Mouse (Mus musculus) lung, embryonic 16.5 days (tissue): ENCODE results near the gene Stx11. TPM values are rescaled to one million over a fixed set of nuclear protein-coding genes. Genes with fewer than 3 reads are reported as not detected.
"Not testable (repeated sequence)": the region's sequence is repeated elsewhere in the genome, so short reads cannot be mapped to it uniquely, and the experiment has no call there.

Experiments
- ATAC-seq: fragments of 200-750 bp; cut with Nextera tagmentation; 2 replicates; pipeline ENCODE4 v1.8.0; 2017; ENCODE audit warnings: low read depth, mild to moderate bottlenecking, moderate library complexity
- H3K27ac ChIP-seq: fragments of 300-500 bp; sonication (generic); 2 replicates; pipeline ENCODE4 v1.5.1; 2014; ENCODE audit warnings: mild to moderate bottlenecking, control low read depth, low read length
- H3K27me3 ChIP-seq: fragments of 300-500 bp; sonication (generic); 2 replicates; pipeline ENCODE4 v1.6.1; 2014; ENCODE audit warnings: low read depth, low read length, mixed read lengths; ENCODE audit not compliant: control insufficient read depth, insufficient read depth
- H3K36me3 ChIP-seq: fragments of 300-500 bp; sonication (generic); 2 replicates; pipeline ENCODE4 v1.6.1; 2014; ENCODE audit warnings: low read length; ENCODE audit not compliant: control insufficient read depth, insufficient read depth
- H3K4me1 ChIP-seq: fragments of 300-500 bp; sonication (generic); replicated peaks from 2 replicates; pipeline ENCODE4 v1.6.1; 2014; ENCODE audit warnings: low read length, mixed read lengths; ENCODE audit not compliant: control insufficient read depth, insufficient read depth
- H3K4me2 ChIP-seq: fragments of 300-500 bp; sonication (generic); 2 replicates; pipeline ENCODE4 v1.6.1; 2014; ENCODE audit warnings: low read depth, low read length, control low read depth
- H3K4me3 ChIP-seq: fragments of 300-500 bp; sonication (generic); 2 replicates; pipeline ENCODE4 v1.5.1; 2014; ENCODE audit warnings: mild to moderate bottlenecking, low read length, control low read depth
- H3K9ac ChIP-seq: fragments of 300-500 bp; sonication (generic); 2 replicates; pipeline ENCODE4 v1.6.1; 2014; ENCODE audit warnings: low read length, control low read depth
- H3K9me3 ChIP-seq: fragments of 300-500 bp; sonication (generic); 2 replicates; pipeline ENCODE4 v1.6.1; 2016; ENCODE audit warnings: low read length; ENCODE audit not compliant: control insufficient read depth
- WGBS: fragments of 180-500 bp; shearing (Covaris S2); extraction: QIAGEN DNeasy Blood & Tissue Kit; methylation state at CpG from one replicate; pipeline ENCODE4 v1.1.7; 2014; 5-methylcytosine and 5-hydroxymethylcytosine counted together
- polyA plus RNA-seq: library from polyadenylated mRNA; unstranded; fragments of >200 nt; fragmentation: Nextera tagmentation; extraction: Ambion mirVana; gene quantifications from 2 replicates; pipeline ENCODE4 v1.2.1, GENCODE M21; 2015

Gene Stx11
- polyA plus RNA-seq, 1 experiment from 2014 or later: 2.7 TPM

- peak overlapping the region; percentile 78 for H3K4me3 ChIP-seq
- H3K27ac ChIP-seq: no peak overlapping the region
- H3K27me3 ChIP-seq: peaks cover 3% of the 10 kb centered on the region; the same call in 1 of the 2 replicates
- H3K36me3 ChIP-seq: no peaks in the 10 kb centered on the region
- H3K9me3 ChIP-seq: 0 out of 2 replicates have a peak, but pooled peaks cover 2% of the 10 kb centered on the region
- 6% methylated on average over 29 of the region's 29 CpGs for WGBS
- peak overlapping the region; percentile 71 for H3K9ac ChIP-seq
- ATAC-seq: no peak; the same call in 1 of the 2 replicates
- H3K4me2 ChIP-seq: peak overlapping the region; percentile 96
- H3K4me1 ChIP-seq: 0 out of 2 replicates have a peak, but pooled peaks cover 5% of the 10 kb centered on the region
Observed at GRCm38 (mm10) chr10:12963362-12964147, 543 bp downstream of the Stx11 start.

GRCm38 (mm10) chr10:12962238-12962637, 1.9 kb downstream of the Stx11 start:
- no peaks in the 10 kb centered on the region for H3K36me3 ChIP-seq
- 0 out of 2 replicates have a peak, but pooled peaks cover 2% of the 10 kb centered on the region for H3K9me3 ChIP-seq
- H3K27ac ChIP-seq: no peak overlapping the region
- 0 out of 2 replicates have a peak, but pooled peaks cover 5% of the 10 kb centered on the region for H3K4me1 ChIP-seq
- H3K27me3 ChIP-seq: peaks cover 3% of the 10 kb centered on the region; the same call in 1 of the 2 replicates
- ATAC-seq: no peak
- H3K4me2 ChIP-seq: no peak overlapping the region
- H3K4me3 ChIP-seq: no peak overlapping the region
- H3K9ac ChIP-seq: no peak overlapping the region

GRCm38 (mm10) chr10:12961546-12961945, 2.6 kb downstream of the Stx11 start:
- ATAC-seq: no peak
- Histone ChIP-seq H3K9me3 (0 out of 2 replicates have a peak, but pooled peaks cover 2% of the 10 kb centered on the region), H3K9ac (no peak overlapping the region), H3K4me2 (no peak overlapping the region), H3K27ac (no peak overlapping the region), H3K4me1 (0 out of 2 replicates have a peak, but pooled peaks cover 5% of the 10 kb centered on the region), H3K27me3 (peaks cover 3% of the 10 kb centered on the region; the same call in 1 of the 2 replicates), H3K4me3 (no peak overlapping the region), H3K36me3 (no peaks in the 10 kb centered on the region)
- WGBS: 69% methylated on average over 8 of the region's 8 CpGs

- Histone ChIP-seq H3K27me3 (no peaks in the 10 kb centered on the region), H3K36me3 (no peaks in the 10 kb centered on the region), H3K9ac (no peak overlapping the region), H3K9me3 (0 out of 2 replicates have a peak, but pooled peaks cover 2% of the 10 kb centered on the region), H3K27ac (no peak overlapping the region), H3K4me1 (no peaks in the 10 kb centered on the region), H3K4me3 (no peak overlapping the region), H3K4me2 (no peak overlapping the region)
- 66% methylated on average over 4 of the region's 4 CpGs for WGBS
- ATAC-seq: no peak
Observed at GRCm38 (mm10) chr10:12957271-12957670, 6.8 kb downstream of the Stx11 start.

GRCm38 (mm10) chr10:12955831-12956230, 8.3 kb downstream of the Stx11 start:
- WGBS: 34% methylated on average over 1 of the region's 1 CpGs
- H3K27me3 ChIP-seq: no peaks in the 10 kb centered on the region
- no peak overlapping the region for H3K4me2 ChIP-seq
- no peaks in the 10 kb centered on the region for H3K36me3 ChIP-seq
- no peak overlapping the region for H3K9ac ChIP-seq
- H3K4me1 ChIP-seq: no peaks in the 10 kb centered on the region
- ATAC-seq: no peak
- H3K9me3 ChIP-seq: 0 out of 2 replicates have a peak, but pooled peaks cover 2% of the 10 kb centered on the region
- H3K27ac ChIP-seq: no peak overlapping the region
- H3K4me3 ChIP-seq: no peak overlapping the region

- H3K36me3 ChIP-seq, H3K4me3 ChIP-seq, H3K27me3 ChIP-seq, ATAC-seq, H3K9ac ChIP-seq, H3K4me2 ChIP-seq, H3K27ac ChIP-seq, H3K9me3 ChIP-seq, H3K4me1 ChIP-seq: not testable (repeated sequence)
- WGBS: 53% methylated on average over 4 of the region's 4 CpGs
Observed at GRCm38 (mm10) chr10:12951358-12951757, 12.7 kb downstream of the Stx11 start.

- WGBS: 58% methylated on average over 7 of the region's 7 CpGs
- no peak for ATAC-seq
Observed at GRCm38 (mm10) chr10:12949299-12949698, 14.8 kb downstream of the Stx11 start.

GRCm38 (mm10) chr10:12947606-12948005, 16.5 kb downstream of the Stx11 start:
- Histone ChIP-seq H3K36me3 (no peaks in the 10 kb centered on the region), H3K27ac (no peak overlapping the region), H3K4me3 (no peak overlapping the region), H3K4me1 (no peaks in the 10 kb centered on the region), H3K4me2 (no peak overlapping the region), H3K9me3 (no peaks in the 10 kb centered on the region), H3K9ac (no peak overlapping the region), H3K27me3 (no peaks in the 10 kb centered on the region)
- ATAC-seq: no peak
- WGBS: 86% methylated on average over 3 of the region's 3 CpGs

More at GRCm38 (mm10) chr10:12949299-12949698, 14.8 kb downstream of the Stx11 start:
- Histone ChIP-seq H3K9me3 (no peaks in the 10 kb centered on the region), H3K27me3 (no peaks in the 10 kb centered on the region), H3K4me2 (no peak overlapping the region), H3K9ac (no peak overlapping the region), H3K36me3 (no peaks in the 10 kb centered on the region), H3K27ac (no peak overlapping the region), H3K4me1 (no peaks in the 10 kb centered on the region), H3K4me3 (no peak overlapping the region)

GRCm38 (mm10) chr10:12941018-12941761, 22.9 kb downstream of the Stx11 start:
- Histone ChIP-seq H3K9ac (peak overlapping the region; percentile 58), H3K9me3 (no peaks in the 10 kb centered on the region), H3K27ac (no peak overlapping the region), H3K4me2 (peak overlapping the region; percentile 74), H3K36me3 (no peaks in the 10 kb centered on the region), H3K4me1 (peaks cover 8% of the 10 kb centered on the region; the same call in 1 of the 2 replicates), H3K4me3 (peak overlapping the region; percentile 54), H3K27me3 (peaks cover 20% of the 10 kb centered on the region)
- 7% methylated on average over 63 of the region's 63 CpGs for WGBS
- peak; percentile 88 for ATAC-seq
